Mouse (Mus musculus) small intestine, adult 2 months (tissue): Measurements from ENCODE around the gene Lrp10. TPM values are rescaled to one million over a fixed set of nuclear protein-coding genes. Genes with fewer than 3 reads are reported as not detected.
A peak's percentile ranks its signal among the peaks of the same experiment; 100 is the strongest.

Experiments used
- H3K27ac ChIP-seq: fragments of 200-500 bp; 2 replicates; pipeline ENCODE4 v1.5.1; 2012; ENCODE audit warnings: low read depth, low read length, control low read depth, inconsistent platforms; ENCODE audit not compliant: insufficient read depth
- H3K27me3 ChIP-seq: fragments of 200-500 bp; 2 replicates; pipeline ENCODE4 v1.6.1; 2012; ENCODE audit warnings: mild to moderate bottlenecking, moderate library complexity, low read length, inconsistent platforms; ENCODE audit not compliant: control insufficient read depth, insufficient read depth
- H3K36me3 ChIP-seq: fragments of 200-500 bp; 2 replicates; pipeline ENCODE4 v1.6.1; 2012; ENCODE audit warnings: mild to moderate bottlenecking, low read length, control low read depth, inconsistent platforms; ENCODE audit not compliant: control insufficient read depth, insufficient read depth
- H3K4me1 ChIP-seq: fragments of 200-500 bp; 2 replicates; pipeline ENCODE4 v1.6.1; 2012; ENCODE audit warnings: low read length, inconsistent platforms, mixed read lengths; ENCODE audit not compliant: control insufficient read depth, insufficient read depth, insufficient read length
- H3K4me3 ChIP-seq: fragments of 200-500 bp; 2 replicates; pipeline ENCODE4 v1.5.1; 2012; ENCODE audit warnings: low read depth, mild to moderate bottlenecking, control low read depth, inconsistent platforms, low read length, moderate library complexity
- CTCF ChIP-seq: fragments of 200-500 bp; IDR thresholded peaks from 2 replicates; pipeline ENCODE4 v1.5.1; 2012; ENCODE audit warnings: low read depth, mild to moderate bottlenecking, control low read depth, inconsistent platforms, low read length, moderate library complexity, mixed read lengths; ENCODE audit not compliant: insufficient replicate concordance, insufficient read length; ENCODE audit errors: extremely low read depth
- POLR2A ChIP-seq: fragments of 200-500 bp; IDR thresholded peaks from 2 replicates; pipeline ENCODE4 v1.6.1; 2012; ENCODE audit warnings: low read depth, mild to moderate bottlenecking, control low read depth, inconsistent platforms, low read length, moderate library complexity
- WGBS: fragments of 180-500 bp; shearing (Covaris S2); methylation state at CpG from one replicate; pipeline ENCODE4 v1.1.7; 2018; 5-methylcytosine and 5-hydroxymethylcytosine counted together
- polyA plus RNA-seq: library from polyadenylated mRNA; depleted of rRNA; stranded (reverse); fragments of >200 nt; gene quantifications from 2 replicates; pipeline ENCODE4 v1.2.3, GENCODE M21; 2012

Lrp10 gene
- polyA plus RNA-seq, 1 experiment, result 303 TPM

GRCm38 (mm10) chr14:54477172-54477909 is 13.4 kb downstream of the Lrp10 start:
- Histone ChIP-seq H3K27ac (no peak overlapping the region), H3K4me3 (no peak overlapping the region), H3K27me3 (peaks cover 7% of the 10 kb centered on the region; the same call in 1 of the 2 replicates), H3K4me1 (peaks cover 7% of the 10 kb centered on the region), H3K36me3 (no peaks in the 10 kb centered on the region)
- 93% methylated on average over 15 of the region's 15 CpGs for WGBS
- TF ChIP-seq CTCF (no peak), POLR2A (no peak)

- Histone ChIP-seq H3K4me1 (peaks cover 7% of the 10 kb centered on the region), H3K4me3 (peak overlapping the region; percentile 73), H3K27ac (no peak overlapping the region), H3K36me3 (no peaks in the 10 kb centered on the region), H3K27me3 (peaks cover 7% of the 10 kb centered on the region; the same call in 1 of the 2 replicates)
- 13% methylated on average over 40 of the region's 40 CpGs for WGBS
- TF ChIP-seq POLR2A (no peak), CTCF (no peak)
Measured at GRCm38 (mm10) chr14:54479451-54479920, 15.5 kb downstream of the Lrp10 start.

DNA sequence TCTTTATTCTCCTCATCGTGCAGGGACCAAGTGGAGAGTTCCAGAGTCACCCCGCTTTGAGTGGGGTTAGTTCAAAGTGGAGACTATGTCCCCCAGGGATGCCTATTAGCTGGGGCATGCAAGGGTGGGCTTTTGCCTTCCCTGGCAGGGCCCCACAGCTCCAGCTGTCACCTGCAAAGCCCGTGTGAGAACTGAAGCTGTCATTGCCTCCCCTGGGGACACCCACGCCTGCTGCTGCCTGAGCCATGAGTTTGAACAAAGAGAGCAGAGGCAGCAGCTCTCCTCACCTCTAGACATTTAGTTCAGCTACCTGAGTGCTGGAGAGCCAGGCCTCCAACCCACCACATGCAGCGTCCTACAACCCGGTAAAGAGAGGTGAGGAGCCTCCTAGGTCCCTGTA is 16.7 kb downstream of the Lrp10 start:
- TF ChIP-seq POLR2A, result no peak
- TF ChIP-seq CTCF, result no peak
- 83% methylated on average over 6 of the region's 6 CpGs for WGBS
- no peak overlapping the region for H3K4me3 ChIP-seq
- H3K4me1 ChIP-seq, result peaks cover 5% of the 10 kb centered on the region
- H3K27me3 ChIP-seq, result peaks cover 7% of the 10 kb centered on the region; the same call in 1 of the 2 replicates
- H3K27ac ChIP-seq, result peak overlapping the region; percentile 27; the same call in 1 of the 2 replicates
- H3K36me3 ChIP-seq, result no peaks in the 10 kb centered on the region

- TF ChIP-seq CTCF, result no peak
- TF ChIP-seq POLR2A, result no peak
- peaks cover 7% of the 10 kb centered on the region; the same call in 1 of the 2 replicates for H3K27me3 ChIP-seq
- H3K4me1 ChIP-seq, result no peaks in the 10 kb centered on the region; the same call in 1 of the 2 replicates
- no peaks in the 10 kb centered on the region for H3K36me3 ChIP-seq
- peak overlapping the region; percentile 27; the same call in 1 of the 2 replicates for H3K27ac ChIP-seq
- 79% methylated on average over 8 of the region's 8 CpGs for WGBS
- H3K4me3 ChIP-seq, result no peak overlapping the region
Measured at GRCm38 (mm10) chr14:54481402-54481801, 17.5 kb downstream of the Lrp10 start.

- Histone ChIP-seq H3K36me3 (no peaks in the 10 kb centered on the region), H3K4me3 (no peak overlapping the region), H3K4me1 (no peaks in the 10 kb centered on the region; the same call in 1 of the 2 replicates), H3K27ac (no peak overlapping the region), H3K27me3 (peaks cover 7% of the 10 kb centered on the region; the same call in 1 of the 2 replicates)
- peak; percentile 69; the same call in 1 of the 2 replicates for TF ChIP-seq CTCF
- TF ChIP-seq POLR2A, result no peak
- 52% methylated on average over 9 of the region's 9 CpGs for WGBS
Measured at GRCm38 (mm10) chr14:54482498-54482897, 18.6 kb downstream of the Lrp10 start.

GRCm38 (mm10) chr14:54485899-54486298 is 22.0 kb downstream of the Lrp10 start:
- Histone ChIP-seq H3K4me1 (no peaks in the 10 kb centered on the region), H3K36me3 (no peaks in the 10 kb centered on the region), H3K27me3 (no peaks in the 10 kb centered on the region), H3K27ac (no peak overlapping the region), H3K4me3 (no peak overlapping the region)
- 92% methylated on average over 7 of the region's 7 CpGs for WGBS
- TF ChIP-seq CTCF, result no peak
- TF ChIP-seq POLR2A, result no peak

GRCm38 (mm10) chr14:54487732-54488131 is 23.8 kb downstream of the Lrp10 start:
- 59% methylated on average over 2 of the region's 2 CpGs for WGBS
- H3K36me3 ChIP-seq, result no peaks in the 10 kb centered on the region
- no peak overlapping the region for H3K27ac ChIP-seq
- H3K4me1 ChIP-seq, result no peaks in the 10 kb centered on the region
- no peak overlapping the region for H3K4me3 ChIP-seq
- no peaks in the 10 kb centered on the region for H3K27me3 ChIP-seq
- TF ChIP-seq POLR2A, result no peak
- TF ChIP-seq CTCF, result no peak
